Mouse (Mus musculus) hindbrain, postnatal 0 days (tissue): ENCODE measurements around the gene Prss38. TPM values are rescaled to one million over a fixed set of nuclear protein-coding genes. Genes with fewer than 3 reads are reported as not detected.

ENCODE experiments used
- ATAC-seq: fragments of 200-750 bp; cut with Nextera tagmentation; 2 replicates; pipeline ENCODE4 v1.8.0; 2017; ENCODE audit warnings: mild to moderate bottlenecking, moderate TSS enrichment, moderate library complexity
- DNase-seq: peaks from one replicate; pipeline ENCODE4 v3.0.0-alpha.2; 2015; ENCODE audit warnings: low spot score
- H3K27ac ChIP-seq: fragments of 300-500 bp; sonication (generic); 2 replicates; pipeline ENCODE4 v1.5.1; 2014; ENCODE audit warnings: mild to moderate bottlenecking
- H3K27me3 ChIP-seq: fragments of 300-500 bp; sonication (generic); 2 replicates; pipeline ENCODE4 v1.6.1; 2014; ENCODE audit warnings: low read length, mixed read lengths; ENCODE audit not compliant: insufficient read depth
- H3K36me3 ChIP-seq: fragments of 300-500 bp; sonication (generic); 2 replicates; pipeline ENCODE4 v1.6.1; 2014; ENCODE audit warnings: low read length, mixed read lengths; ENCODE audit not compliant: insufficient read depth
- H3K4me1 ChIP-seq: fragments of 300-500 bp; sonication (generic); 2 replicates; pipeline ENCODE4 v1.6.1; 2014; ENCODE audit warnings: antibody characterized with exemption, low read length, mixed read lengths; ENCODE audit not compliant: insufficient read depth
- H3K4me2 ChIP-seq: fragments of 300-500 bp; sonication (generic); 2 replicates; pipeline ENCODE4 v1.6.1; 2014; ENCODE audit warnings: low read depth, mild to moderate bottlenecking, low read length, moderate library complexity, mixed read lengths
- H3K4me3 ChIP-seq: fragments of 300-500 bp; sonication (generic); 2 replicates; pipeline ENCODE4 v1.5.1; 2014; ENCODE audit warnings: low read length
- H3K9ac ChIP-seq: fragments of 300-500 bp; sonication (generic); replicated peaks from 2 replicates; pipeline ENCODE4 v1.6.1; 2014; ENCODE audit warnings: mild to moderate bottlenecking, low read length, moderate library complexity, mixed read lengths
- H3K9me3 ChIP-seq: fragments of 300-500 bp; sonication (generic); 2 replicates; pipeline ENCODE4 v1.6.1; 2016; ENCODE audit warnings: low read length, mixed read lengths
- CTCF ChIP-seq: IDR thresholded peaks from 2 replicates; pipeline ENCODE4 v1.5.1; 2016; ENCODE audit warnings: antibody characterized with exemption, control low read depth, low read depth
- WGBS: fragments of 180-500 bp; shearing (Covaris S2); extraction: QIAGEN DNeasy Blood & Tissue Kit; methylation state at CpG from one replicate; pipeline ENCODE4 v1.1.7; 2014; 5-methylcytosine and 5-hydroxymethylcytosine counted together
- polyA plus RNA-seq: library from polyadenylated mRNA; unstranded; fragments of >200 nt; fragmentation: Nextera tagmentation; extraction: Ambion mirVana; gene quantifications from 2 replicates; pipeline ENCODE4 v1.2.1, GENCODE M21; 2015
- total RNA-seq: library from RNA; depleted of rRNA; stranded (reverse); fragments of >200 nt; gene quantifications from 2 replicates; pipeline ENCODE4 v1.2.3, GENCODE M21; 2014

Prss38 gene
- total and polyA plus RNA-seq, 2 experiments from 2014 or later = not detected

- 14% methylated on average over 9 of the region's 9 CpGs for WGBS
- no peak overlapping the region for H3K27ac ChIP-seq
- no peaks in the 10 kb centered on the region for H3K36me3 ChIP-seq
Observed at GRCm38 (mm10) chr11:59393591-59393990, 18.1 kb upstream of the Prss38 start.

GRCm38 (mm10) chr11:59392300-59392699 is 16.8 kb upstream of the Prss38 start:
- ATAC-seq (no peak), DNase-seq (no peak)
- Histone ChIP-seq H3K4me3 (no peak overlapping the region), H3K4me1 (no peaks in the 10 kb centered on the region), H3K9ac (no peak overlapping the region), H3K27me3 (no peaks in the 10 kb centered on the region), H3K9me3 (no peaks in the 10 kb centered on the region), H3K36me3 (no peaks in the 10 kb centered on the region), H3K4me2 (no peak overlapping the region), H3K27ac (no peak overlapping the region)
- no peak for TF ChIP-seq CTCF
- WGBS = 77% methylated on average over 6 of the region's 6 CpGs

More at GRCm38 (mm10) chr11:59393591-59393990, 18.1 kb upstream of the Prss38 start:
- peak; percentile 80 for DNase-seq
- no peak for TF ChIP-seq CTCF
- H3K4me2 ChIP-seq = 0 out of 2 replicates have a peak overlapping the region, but pooled peaks have one; percentile 24
- H3K4me1 ChIP-seq = no peaks in the 10 kb centered on the region
- H3K4me3 ChIP-seq = no peak overlapping the region
- H3K9me3 ChIP-seq = no peaks in the 10 kb centered on the region
- H3K9ac ChIP-seq = no peak overlapping the region
- peak; percentile 76 for ATAC-seq
- no peaks in the 10 kb centered on the region for H3K27me3 ChIP-seq

GRCm38 (mm10) chr11:59390470-59390869 is 15.0 kb upstream of the Prss38 start:
- no peak for ATAC-seq
- 45% methylated on average over 9 of the region's 9 CpGs for WGBS
- DNase-seq = no peak
- no peak for TF ChIP-seq CTCF
- Histone ChIP-seq H3K36me3 (no peaks in the 10 kb centered on the region), H3K9me3 (no peaks in the 10 kb centered on the region), H3K4me3 (no peak overlapping the region), H3K4me2 (no peak overlapping the region), H3K27me3 (no peaks in the 10 kb centered on the region), H3K27ac (no peak overlapping the region), H3K4me1 (no peaks in the 10 kb centered on the region), H3K9ac (no peak overlapping the region)

GRCm38 (mm10) chr11:59389617-59390016 is 14.2 kb upstream of the Prss38 start:
- no peak for TF ChIP-seq CTCF
- Histone ChIP-seq H3K27ac (no peak overlapping the region), H3K4me3 (no peak overlapping the region), H3K9me3 (no peaks in the 10 kb centered on the region), H3K4me1 (no peaks in the 10 kb centered on the region), H3K36me3 (no peaks in the 10 kb centered on the region), H3K4me2 (no peak overlapping the region), H3K9ac (no peak overlapping the region), H3K27me3 (no peaks in the 10 kb centered on the region)
- ATAC-seq (no peak), DNase-seq (no peak)
- WGBS = 66% methylated on average over 4 of the region's 4 CpGs

GRCm38 (mm10) chr11:59388806-59389205 is 13.3 kb upstream of the Prss38 start:
- H3K4me1 ChIP-seq = no peaks in the 10 kb centered on the region
- no peak overlapping the region for H3K9ac ChIP-seq
- no peaks in the 10 kb centered on the region for H3K36me3 ChIP-seq
- H3K27ac ChIP-seq = no peak overlapping the region
- ATAC-seq (no peak), DNase-seq (no peak)
- no peak overlapping the region for H3K4me3 ChIP-seq
- no peaks in the 10 kb centered on the region for H3K9me3 ChIP-seq
- H3K27me3 ChIP-seq = no peaks in the 10 kb centered on the region
- no peak overlapping the region for H3K4me2 ChIP-seq
- no peak for TF ChIP-seq CTCF
- 82% methylated on average over 4 of the region's 4 CpGs for WGBS

- Histone ChIP-seq H3K9ac (no peak overlapping the region), H3K27me3 (no peaks in the 10 kb centered on the region), H3K4me1 (no peaks in the 10 kb centered on the region), H3K27ac (no peak overlapping the region), H3K4me3 (no peak overlapping the region), H3K36me3 (no peaks in the 10 kb centered on the region), H3K9me3 (no peaks in the 10 kb centered on the region), H3K4me2 (no peak overlapping the region)
- DNase-seq (no peak), ATAC-seq (no peak)
- no peak for TF ChIP-seq CTCF
- 74% methylated on average over 4 of the region's 4 CpGs for WGBS
Observed at GRCm38 (mm10) chr11:59387471-59387870, 12.0 kb upstream of the Prss38 start.

GRCm38 (mm10) chr11:59385123-59385522 is 9.7 kb upstream of the Prss38 start:
- TF ChIP-seq CTCF = no peak
- 10% methylated on average over 8 of the region's 8 CpGs for WGBS
- Histone ChIP-seq H3K36me3 (no peaks in the 10 kb centered on the region), H3K9ac (no peak overlapping the region), H3K4me1 (no peaks in the 10 kb centered on the region), H3K4me2 (no peak overlapping the region), H3K27ac (no peak overlapping the region), H3K4me3 (no peak overlapping the region), H3K27me3 (no peaks in the 10 kb centered on the region), H3K9me3 (no peaks in the 10 kb centered on the region)
- DNase-seq (no peak), ATAC-seq (no peak)
